Mouse (Mus musculus) forebrain, embryonic 16.5 days (tissue): ENCODE measurements at regions not wholly inside any gene's neighbourhood (a gene's known extent, or its start where the extent isn't known, plus 50 kb on each side); places are given as distances from the start of the nearest gene placed in this dataset.

Source experiments
- ATAC-seq: fragments of 200-750 bp; cut with Nextera tagmentation; 2 replicates; pipeline ENCODE4 v1.8.0; 2017; ENCODE audit warnings: mild to moderate bottlenecking, moderate library complexity
- H3K27ac ChIP-seq: fragments of 300-500 bp; sonication (generic); 2 replicates; pipeline ENCODE4 v1.5.1; 2014; ENCODE audit warnings: low read length, control low read depth
- H3K27me3 ChIP-seq: fragments of 300-500 bp; sonication (generic); replicated peaks from 2 replicates; pipeline ENCODE4 v1.6.1; 2014; ENCODE audit warnings: low read length; ENCODE audit not compliant: control insufficient read depth, insufficient read depth
- H3K36me3 ChIP-seq: fragments of 300-500 bp; sonication (generic); 2 replicates; pipeline ENCODE4 v1.6.1; 2014; ENCODE audit not compliant: control insufficient read depth, insufficient read depth
- H3K4me1 ChIP-seq: fragments of 300-500 bp; sonication (generic); replicated peaks from 2 replicates; pipeline ENCODE4 v1.6.1; 2014; ENCODE audit warnings: low read length; ENCODE audit not compliant: control insufficient read depth, insufficient read depth
- H3K4me2 ChIP-seq: fragments of 300-500 bp; sonication (generic); 2 replicates; pipeline ENCODE4 v1.6.1; 2014; ENCODE audit warnings: mild to moderate bottlenecking, low read length, control low read depth
- H3K4me3 ChIP-seq: fragments of 300-500 bp; sonication (generic); replicated peaks from 2 replicates; pipeline ENCODE4 v1.5.1; 2014; ENCODE audit warnings: mild to moderate bottlenecking, low read length, control low read depth
- H3K9ac ChIP-seq: fragments of 300-500 bp; sonication (generic); replicated peaks from 2 replicates; pipeline ENCODE4 v1.6.1; 2014; ENCODE audit warnings: low read depth, low read length, control low read depth
- H3K9me3 ChIP-seq: fragments of 300-500 bp; sonication (generic); 2 replicates; pipeline ENCODE4 v1.6.1; 2016; ENCODE audit warnings: low read length; ENCODE audit not compliant: control insufficient read depth
- WGBS: fragments of 180-500 bp; shearing (Covaris S2); extraction: QIAGEN DNeasy Blood & Tissue Kit; methylation state at CpG from one replicate; pipeline ENCODE4 v1.1.7; 2014; 5-methylcytosine and 5-hydroxymethylcytosine counted together

GRCm38 (mm10) chr8:56915362-56915761 lies 364.5 kb downstream of the Fbxo8 start:
- WGBS: 86% methylated on average over 5 of the region's 5 CpGs
- Histone ChIP-seq H3K27me3 (no peaks in the 10 kb centered on the region), H3K4me3 (no peak overlapping the region), H3K9me3 (no peaks in the 10 kb centered on the region), H3K4me2 (no peak overlapping the region), H3K36me3 (no peaks in the 10 kb centered on the region), H3K4me1 (no peaks in the 10 kb centered on the region), H3K9ac (no peak overlapping the region), H3K27ac (no peak overlapping the region)
- no peak for ATAC-seq

GRCm38 (mm10) chr8:56915989-56916388 lies 365.1 kb downstream of the Fbxo8 start:
- Histone ChIP-seq H3K9me3 (no peaks in the 10 kb centered on the region), H3K27ac (no peak overlapping the region), H3K4me2 (no peak overlapping the region), H3K36me3 (no peaks in the 10 kb centered on the region), H3K27me3 (no peaks in the 10 kb centered on the region), H3K4me3 (no peak overlapping the region), H3K9ac (no peak overlapping the region), H3K4me1 (no peaks in the 10 kb centered on the region)
- no peak for ATAC-seq
- WGBS: 90% methylated on average over 5 of the region's 5 CpGs

DNA sequence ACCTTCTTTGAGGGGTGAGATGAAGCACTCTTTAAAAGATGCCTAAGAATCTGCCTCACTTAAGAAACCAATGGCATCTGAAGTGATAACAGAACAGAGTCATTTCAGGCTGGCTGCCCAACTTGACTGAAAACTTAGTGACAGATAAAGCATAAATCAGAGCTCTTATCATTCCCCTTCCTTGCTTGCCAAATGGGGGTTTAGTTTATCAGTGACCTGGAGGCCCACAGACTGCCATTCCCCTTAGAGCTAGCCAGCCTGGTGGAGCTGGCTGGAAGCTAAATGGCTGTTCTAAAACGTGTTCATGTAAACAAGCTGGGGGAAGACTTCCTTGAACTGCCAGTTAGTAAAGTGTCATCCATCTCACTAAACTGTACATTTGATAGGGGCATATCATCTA lies 373.8 kb downstream of the Fbxo8 start:
- 33% methylated on average over 1 of the region's 1 CpGs for WGBS
- H3K27me3 ChIP-seq: no peaks in the 10 kb centered on the region
- H3K36me3 ChIP-seq: no peaks in the 10 kb centered on the region
- H3K4me1 ChIP-seq: peaks cover 4% of the 10 kb centered on the region
- H3K9me3 ChIP-seq: no peaks in the 10 kb centered on the region
- no peak overlapping the region for H3K27ac ChIP-seq
- ATAC-seq: no peak
- H3K4me3 ChIP-seq: no peak overlapping the region
- H3K4me2 ChIP-seq: no peak overlapping the region
- H3K9ac ChIP-seq: no peak overlapping the region

DNA sequence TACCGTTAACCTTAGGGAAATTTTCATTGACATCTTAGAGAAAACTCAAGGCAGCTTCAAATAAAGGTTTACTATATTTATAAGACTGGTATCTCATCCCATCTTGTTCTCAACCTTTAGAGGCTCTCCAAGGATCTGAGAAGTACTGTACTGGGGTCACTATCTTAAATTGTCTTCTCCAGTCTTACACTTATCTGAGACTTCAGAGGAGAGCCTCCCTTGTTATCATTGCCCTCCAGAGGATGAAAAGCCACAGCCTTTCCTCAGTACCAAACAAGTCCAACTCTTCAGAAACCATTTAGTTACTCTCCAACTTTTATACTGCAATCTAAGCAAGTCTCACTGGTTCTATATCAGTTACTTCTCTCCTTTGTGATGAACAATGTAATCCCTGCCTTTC lies 376.3 kb downstream of the Fbxo8 start:
- Histone ChIP-seq H3K9ac (no peak overlapping the region), H3K27me3 (no peaks in the 10 kb centered on the region), H3K4me1 (peaks cover 4% of the 10 kb centered on the region), H3K4me3 (no peak overlapping the region), H3K27ac (no peak overlapping the region), H3K9me3 (no peaks in the 10 kb centered on the region), H3K36me3 (no peaks in the 10 kb centered on the region), H3K4me2 (no peak overlapping the region)
- no peak for ATAC-seq
- 90% methylated on average over 1 of the region's 1 CpGs for WGBS

GRCm38 (mm10) chr8:56929076-56929475 lies 378.2 kb downstream of the Fbxo8 start:
- no peak overlapping the region for H3K9ac ChIP-seq
- H3K9me3 ChIP-seq: no peaks in the 10 kb centered on the region
- ATAC-seq: no peak
- 39% methylated on average over 6 of the region's 6 CpGs for WGBS
- H3K4me3 ChIP-seq: no peak overlapping the region
- peaks cover 4% of the 10 kb centered on the region for H3K4me1 ChIP-seq
- H3K36me3 ChIP-seq: no peaks in the 10 kb centered on the region
- no peak overlapping the region for H3K27ac ChIP-seq
- H3K27me3 ChIP-seq: no peaks in the 10 kb centered on the region
- H3K4me2 ChIP-seq: no peak overlapping the region

- H3K9me3 ChIP-seq: no peaks in the 10 kb centered on the region
- peaks cover 4% of the 10 kb centered on the region for H3K4me1 ChIP-seq
- no peak overlapping the region for H3K4me2 ChIP-seq
- H3K4me3 ChIP-seq: no peak overlapping the region
- H3K9ac ChIP-seq: no peak overlapping the region
- no peak overlapping the region for H3K27ac ChIP-seq
- ATAC-seq: no peak
- 69% methylated on average over 6 of the region's 6 CpGs for WGBS
- H3K36me3 ChIP-seq: no peaks in the 10 kb centered on the region
- H3K27me3 ChIP-seq: no peaks in the 10 kb centered on the region
These were observed 381.5 kb downstream of the Fbxo8 start for GRCm38 (mm10) chr8:56932421-56932820.

- H3K4me3 ChIP-seq: no peak overlapping the region
- H3K9me3 ChIP-seq: no peaks in the 10 kb centered on the region
- H3K4me1 ChIP-seq: no peaks in the 10 kb centered on the region
- no peak for ATAC-seq
- no peaks in the 10 kb centered on the region for H3K27me3 ChIP-seq
- no peaks in the 10 kb centered on the region for H3K36me3 ChIP-seq
- H3K9ac ChIP-seq: no peak overlapping the region
- whole genome bisulfite sequencing: 86% methylated on average over 7 of the region's 7 CpGs
- no peak overlapping the region for H3K27ac ChIP-seq
- H3K4me2 ChIP-seq: no peak overlapping the region
These were observed 358.6 kb upstream of the Hand2 start for GRCm38 (mm10) chr8:56962186-56962585.

DNA sequence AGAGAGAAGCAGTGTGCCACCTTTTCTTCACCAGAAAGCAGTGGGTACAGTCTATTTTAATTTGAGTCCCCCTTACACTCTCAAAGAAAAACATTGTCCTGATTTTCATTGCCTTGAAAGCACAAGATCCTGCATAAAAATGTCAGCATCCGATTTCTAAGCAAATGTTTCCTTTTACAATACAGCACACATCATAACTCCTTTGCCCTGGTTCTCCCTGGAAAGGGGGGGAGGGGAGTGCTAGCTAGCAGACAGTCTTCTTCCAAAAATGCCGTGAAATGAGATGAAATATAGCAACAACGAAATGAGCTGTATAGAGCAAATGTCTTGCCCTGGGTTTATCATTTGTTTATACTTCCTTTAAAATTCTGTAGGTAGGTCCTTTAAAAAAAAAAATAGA lies 350.5 kb upstream of the Hand2 start:
- no peak overlapping the region for H3K4me3 ChIP-seq
- H3K27ac ChIP-seq: no peak overlapping the region
- no peaks in the 10 kb centered on the region for H3K4me1 ChIP-seq
- H3K9me3 ChIP-seq: no peaks in the 10 kb centered on the region
- no peaks in the 10 kb centered on the region for H3K27me3 ChIP-seq
- no peaks in the 10 kb centered on the region for H3K36me3 ChIP-seq
- WGBS: 66% methylated on average over 3 of the region's 3 CpGs
- no peak overlapping the region for H3K4me2 ChIP-seq
- ATAC-seq: no peak
- no peak overlapping the region for H3K9ac ChIP-seq

- H3K4me2 ChIP-seq: no peak overlapping the region
- H3K36me3 ChIP-seq: no peaks in the 10 kb centered on the region
- no peaks in the 10 kb centered on the region for H3K4me1 ChIP-seq
- H3K9me3 ChIP-seq: no peaks in the 10 kb centered on the region
- WGBS: 81% methylated on average over 2 of the region's 2 CpGs
- no peak overlapping the region for H3K9ac ChIP-seq
- no peak overlapping the region for H3K4me3 ChIP-seq
- ATAC-seq: no peak
- no peak overlapping the region for H3K27ac ChIP-seq
- H3K27me3 ChIP-seq: no peaks in the 10 kb centered on the region
These were observed 341.8 kb upstream of the Hand2 start for GRCm38 (mm10) chr8:56978994-56979393.

- H3K4me3 ChIP-seq: no peak overlapping the region
- ATAC-seq: no peak
- no peaks in the 10 kb centered on the region for H3K27me3 ChIP-seq
- no peaks in the 10 kb centered on the region for H3K36me3 ChIP-seq
- H3K4me2 ChIP-seq: no peak overlapping the region
- no peak overlapping the region for H3K9ac ChIP-seq
- H3K4me1 ChIP-seq: no peaks in the 10 kb centered on the region
- WGBS: 79% methylated on average over 13 of the region's 13 CpGs
- H3K9me3 ChIP-seq: no peaks in the 10 kb centered on the region
- H3K27ac ChIP-seq: no peak overlapping the region
These were observed 341.4 kb upstream of the Hand2 start for GRCm38 (mm10) chr8:56979416-56979815.
